Mouse (Mus musculus) hindlimb bud, embryonic 11.5 days (tissue): ENCODE data around the gene Zfp658.

Experiments
- DNase-seq: peaks from one replicate; pipeline ENCODE4 v3.0.0-alpha.2; 2012; ENCODE audit warnings: low read depth, low spot score; ENCODE audit errors: extremely low spot score

Zfp658 gene

GRCm38 (mm10) chr7:43562006-43562633, at the start of gene Zfp658:
Gene Zfp658 (plus strand): TSS chr7:43562256.
- DNase-seq: peak; percentile 81

DNA sequence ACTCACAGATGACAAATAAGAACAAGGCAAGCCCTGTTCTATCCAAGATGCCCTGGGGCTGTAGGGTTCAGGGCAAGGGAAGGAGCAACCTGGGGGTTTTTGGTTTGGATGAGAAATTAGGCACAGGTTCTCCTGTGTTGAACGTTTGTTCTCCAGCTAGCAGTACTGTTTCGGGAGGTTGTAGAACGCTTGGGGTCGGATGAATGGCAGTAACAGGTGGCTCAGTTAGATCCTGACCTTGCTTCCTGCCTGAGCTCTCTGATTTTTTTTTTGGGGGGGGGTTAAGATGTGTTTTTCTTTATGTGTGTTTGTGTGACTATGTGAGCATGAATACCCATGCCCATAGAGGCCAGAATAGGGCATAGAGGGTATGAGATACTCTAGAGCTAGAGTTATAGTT, 49.5 kb upstream of the Zfp658 start:
- no peak for DNase-seq

DNA sequence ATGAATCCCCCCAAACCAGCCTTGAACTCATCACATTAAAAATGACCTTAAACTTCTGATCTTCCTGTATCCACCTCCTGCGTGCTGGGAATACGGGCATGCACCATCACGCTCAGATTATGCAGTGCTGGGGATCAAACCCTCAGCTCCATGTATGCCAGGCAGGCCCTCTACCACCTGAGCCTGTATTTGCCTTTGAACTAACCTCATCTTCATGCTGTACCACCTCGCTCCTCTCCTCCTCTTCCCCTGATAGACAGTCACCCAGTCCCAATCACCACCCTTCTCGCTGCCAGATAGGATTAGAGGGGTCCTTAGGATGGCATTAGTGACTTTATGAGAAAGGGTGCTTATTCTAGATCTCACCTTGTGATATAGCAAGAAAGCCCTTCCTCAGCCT, 47.0 kb upstream of the Zfp658 start:
- no peak for DNase-seq

DNA sequence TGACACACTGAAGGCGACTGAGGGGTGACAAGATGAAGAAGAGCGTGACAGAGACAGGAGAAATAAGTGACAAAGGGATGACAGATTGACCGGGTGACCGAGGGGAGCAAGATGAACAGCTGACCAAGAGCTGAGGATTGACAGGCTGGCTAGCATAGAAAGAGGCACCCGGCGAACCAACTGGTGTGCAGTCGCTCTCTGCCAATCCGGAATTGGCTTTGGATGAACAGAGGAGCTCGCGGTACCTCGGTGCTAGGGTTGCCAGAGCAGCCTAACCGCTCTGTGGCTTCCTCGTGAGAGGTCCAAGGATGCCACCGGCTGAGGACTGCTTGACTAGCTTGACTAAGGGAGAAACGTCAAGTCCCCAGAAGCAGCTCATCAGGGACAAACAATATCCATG, 43.7 kb upstream of the Zfp658 start:
- no peak for DNase-seq

- DNase-seq: no peak
These were observed 39.3 kb upstream of the Zfp658 start for GRCm38 (mm10) chr7:43522776-43523175.

DNA sequence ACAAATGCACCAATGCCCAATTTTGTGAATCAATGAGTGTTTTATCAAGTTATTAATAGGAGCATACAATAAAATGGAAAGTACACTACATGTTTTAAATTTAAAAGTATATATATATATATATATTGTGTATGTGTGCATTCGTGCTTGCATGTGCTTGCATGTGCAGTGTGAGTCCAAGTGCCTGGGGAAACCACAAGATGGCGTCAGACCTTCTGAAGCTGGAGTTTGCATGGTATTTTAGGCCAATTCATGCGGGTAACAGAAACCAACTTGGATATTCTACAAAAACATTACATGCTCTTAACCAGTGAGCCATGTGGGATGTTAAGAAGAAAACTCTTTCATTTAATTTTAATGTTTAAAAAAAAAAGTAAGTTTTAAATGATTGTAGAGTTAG, 36.7 kb upstream of the Zfp658 start:
- no peak for DNase-seq

GRCm38 (mm10) chr7:43530216-43530785, 31.8 kb upstream of the Zfp658 start:
- DNase-seq: no peak

- no peak for DNase-seq
These were observed 29.0 kb upstream of the Zfp658 start for GRCm38 (mm10) chr7:43532936-43533505.

DNA sequence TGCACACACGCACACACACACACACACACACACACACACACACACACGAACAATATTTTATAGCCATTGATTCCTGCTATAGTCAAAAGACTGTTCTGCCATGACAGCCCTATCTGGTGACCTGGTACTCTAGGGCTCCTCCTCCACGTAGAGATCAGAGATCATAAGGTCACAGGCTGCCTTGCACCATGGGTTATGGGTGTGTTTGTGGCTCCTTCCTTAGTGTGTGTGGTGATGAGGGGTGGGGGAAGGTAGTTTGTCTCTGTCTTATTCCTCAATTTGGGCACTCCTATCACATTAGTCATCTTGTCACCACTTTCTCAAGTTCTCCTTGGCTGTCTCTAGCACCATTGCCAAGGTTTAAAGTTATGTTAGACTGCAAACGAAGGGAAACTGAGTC, 23.5 kb upstream of the Zfp658 start:
- DNase-seq: no peak

DNA sequence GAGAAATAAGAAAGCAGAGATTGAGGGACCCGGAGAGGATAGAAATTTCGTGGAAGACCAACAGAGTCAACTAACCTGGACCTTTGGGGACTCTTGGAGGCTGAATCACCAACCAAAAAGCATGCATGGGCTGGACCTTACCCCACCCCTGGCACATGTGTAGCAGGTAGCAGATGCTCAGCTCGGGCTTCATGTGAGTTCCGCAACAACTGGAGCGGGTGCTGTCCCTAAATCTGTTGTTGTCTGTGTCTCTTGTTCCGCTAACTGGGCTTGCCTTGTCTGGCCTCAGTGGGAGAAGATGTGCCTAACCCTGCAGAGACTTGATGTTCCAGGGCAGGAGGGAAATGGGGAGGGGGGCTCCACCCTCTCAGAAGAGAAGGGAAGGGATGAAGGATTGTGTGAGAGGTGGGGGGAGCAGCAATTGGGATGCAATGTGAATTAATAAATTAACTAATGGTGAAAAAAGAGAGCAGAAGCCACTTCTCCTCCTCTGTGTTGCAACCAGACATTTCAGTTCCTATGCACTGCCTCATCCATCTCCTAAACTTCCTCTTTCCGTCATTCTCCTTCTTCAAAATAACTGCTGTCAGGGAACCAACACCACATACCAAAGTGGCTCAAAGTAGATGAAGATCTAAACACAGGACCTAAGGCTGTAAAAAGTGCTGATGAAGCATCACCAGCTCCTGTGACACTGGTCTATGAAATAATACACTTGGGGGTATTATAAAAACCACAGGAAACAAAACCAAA, 17.7 kb upstream of the Zfp658 start, which contains the start of gene Cd33:
Gene Cd33 (minus strand): TSS at position 204 of the 753 bp plus-strand sequence.
- DNase-seq: no peak

- no peak for DNase-seq
These were observed 16.2 kb upstream of the Zfp658 start for GRCm38 (mm10) chr7:43545656-43546545.

GRCm38 (mm10) chr7:43547666-43548065, 14.4 kb upstream of the Zfp658 start:
- DNase-seq: no peak

DNA sequence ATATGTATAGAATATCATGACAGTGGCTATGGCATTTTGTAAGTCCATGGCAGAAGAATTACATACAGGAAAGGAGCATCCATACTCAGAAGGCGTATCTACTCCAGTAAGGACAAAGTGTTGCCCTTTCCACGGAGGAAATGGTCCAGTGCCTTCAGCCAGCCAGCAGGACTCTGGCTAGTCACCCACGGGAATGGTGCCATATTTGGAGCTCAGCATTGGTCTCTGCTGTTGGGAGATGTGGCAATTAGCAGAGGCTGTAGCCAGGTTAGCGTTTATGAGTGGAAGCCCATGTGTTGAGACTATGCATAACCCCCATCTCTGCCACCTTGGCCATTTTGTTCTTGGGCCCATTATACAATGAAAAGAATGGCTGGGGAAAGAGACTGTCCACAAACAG, 13.8 kb upstream of the Zfp658 start:
- no peak for DNase-seq

DNA sequence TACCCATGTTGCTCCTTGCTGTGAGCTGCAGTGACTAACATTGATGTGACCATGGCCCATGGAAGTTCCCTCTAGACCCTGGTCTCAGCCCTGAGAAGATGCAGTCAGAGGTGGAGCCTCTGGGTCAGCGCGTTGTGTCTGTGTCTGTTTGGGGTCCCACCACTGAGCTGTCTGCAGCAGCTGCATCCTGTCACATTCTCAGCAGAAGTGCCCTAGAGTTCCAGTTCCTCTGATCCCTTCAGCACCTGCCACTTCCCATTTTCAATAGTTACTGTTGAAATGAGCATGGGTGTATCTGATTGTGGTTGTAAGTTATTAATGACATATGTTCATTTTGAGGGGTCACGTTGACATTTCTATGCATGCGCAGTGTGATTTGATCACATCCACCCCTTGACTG, 8.9 kb upstream of the Zfp658 start:
- no peak for DNase-seq

GRCm38 (mm10) chr7:43554550-43554949, 7.5 kb upstream of the Zfp658 start:
- no peak for DNase-seq

DNA sequence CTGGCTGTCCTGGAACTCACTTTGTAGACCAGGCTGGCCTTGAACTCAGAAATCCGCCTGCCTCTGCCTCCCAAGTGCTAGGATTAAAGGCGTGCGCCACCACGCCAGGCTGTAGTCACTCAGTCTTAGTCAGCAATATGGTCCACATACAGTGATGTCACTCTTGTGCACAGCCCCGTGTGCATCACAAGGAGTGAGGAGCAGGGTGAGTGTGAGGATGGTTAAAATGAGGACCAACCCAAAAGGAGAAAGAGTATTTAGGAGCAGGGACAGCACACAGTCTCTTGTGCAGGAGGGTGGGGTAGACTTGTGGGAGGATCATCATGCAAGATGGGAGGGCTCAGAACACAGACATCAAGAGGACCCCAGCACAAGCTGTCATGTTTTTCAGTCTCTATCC, 6.7 kb upstream of the Zfp658 start:
- no peak for DNase-seq

DNA sequence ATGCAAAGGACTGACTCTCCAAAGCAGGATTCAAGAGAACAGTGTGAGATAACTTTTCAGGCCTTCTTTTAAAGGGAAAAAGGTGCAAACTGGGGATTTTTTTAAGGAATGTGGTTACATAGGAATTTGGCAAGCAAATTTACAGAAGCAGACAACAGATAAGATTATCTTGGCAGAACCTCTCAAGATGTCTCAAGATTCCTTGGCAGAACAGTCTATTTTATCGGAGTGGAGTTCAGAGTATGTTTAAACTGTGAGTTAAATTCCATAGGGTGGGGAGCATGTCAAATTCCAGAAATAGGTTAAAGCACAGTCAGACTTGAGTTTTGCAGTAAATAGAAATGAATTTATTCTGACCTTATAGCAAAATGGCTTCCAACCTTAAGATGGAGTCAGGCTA, 5.2 kb upstream of the Zfp658 start:
- DNase-seq: no peak

DNA sequence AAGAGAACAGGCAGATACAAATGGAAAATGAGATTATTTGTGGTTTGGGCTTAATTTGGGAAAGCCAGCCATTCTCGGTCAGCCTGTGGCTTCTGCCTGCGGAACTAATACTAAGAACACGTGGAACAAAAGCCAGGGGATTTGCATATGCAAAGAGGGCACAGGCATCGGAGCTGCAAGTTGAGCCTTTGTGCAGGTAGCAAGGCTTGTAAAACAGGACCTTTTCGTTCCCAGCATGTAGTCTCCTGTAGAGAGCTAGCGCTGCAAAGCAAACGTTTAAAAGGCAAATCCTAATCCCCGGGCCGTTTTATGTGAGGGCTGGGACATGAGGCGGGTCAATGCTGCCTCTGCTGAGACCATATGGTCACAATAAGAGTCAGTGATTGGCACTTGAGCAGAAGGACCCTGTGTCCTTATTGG, 605 bp downstream of the Zfp658 start:
- DNase-seq: peak; percentile 18

DNA sequence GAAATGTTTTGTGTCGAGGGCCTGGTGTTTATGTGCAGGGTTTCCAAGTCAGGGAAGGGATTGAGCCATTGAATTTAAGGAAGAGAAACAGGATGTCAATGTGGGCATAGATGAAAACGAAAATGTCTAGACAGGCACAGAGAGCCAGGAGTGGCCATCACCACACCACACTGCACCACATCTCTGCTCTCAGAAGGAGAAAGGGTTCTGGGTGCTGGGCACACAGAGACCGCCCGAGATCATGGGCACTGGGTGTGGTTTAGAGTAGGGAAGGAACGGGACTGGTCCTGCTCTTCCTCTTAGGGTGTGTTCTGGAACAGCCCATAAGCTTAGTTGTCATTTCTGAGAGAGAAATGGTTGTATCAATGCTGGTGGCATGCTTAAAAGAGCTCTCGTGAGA, 1.2 kb downstream of the Zfp658 start:
- DNase-seq: no peak

DNA sequence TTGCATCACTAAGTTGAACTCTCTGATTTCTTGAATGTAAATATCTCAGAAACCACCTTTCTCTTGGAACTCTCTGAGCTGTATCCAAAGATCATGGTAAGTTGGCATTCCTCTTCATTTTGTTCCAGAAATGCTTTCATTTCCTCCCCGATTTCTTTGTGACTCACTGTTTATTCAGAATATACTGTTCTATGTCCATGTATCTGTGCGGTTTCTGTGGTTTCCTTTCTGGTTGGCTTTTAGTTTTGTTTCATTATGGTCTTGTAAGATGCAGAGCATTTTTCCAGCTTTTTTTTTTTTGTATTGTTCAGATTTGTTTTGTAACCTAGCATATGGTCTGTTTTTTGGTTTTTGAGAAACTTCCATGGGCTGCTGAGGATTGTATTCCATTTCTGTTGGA, 9.2 kb downstream of the Zfp658 start:
- DNase-seq: no peak
